Mouse (Mus musculus): Measurements from ENCODE around the gene Necap1.

Gene Necap1

DNA sequence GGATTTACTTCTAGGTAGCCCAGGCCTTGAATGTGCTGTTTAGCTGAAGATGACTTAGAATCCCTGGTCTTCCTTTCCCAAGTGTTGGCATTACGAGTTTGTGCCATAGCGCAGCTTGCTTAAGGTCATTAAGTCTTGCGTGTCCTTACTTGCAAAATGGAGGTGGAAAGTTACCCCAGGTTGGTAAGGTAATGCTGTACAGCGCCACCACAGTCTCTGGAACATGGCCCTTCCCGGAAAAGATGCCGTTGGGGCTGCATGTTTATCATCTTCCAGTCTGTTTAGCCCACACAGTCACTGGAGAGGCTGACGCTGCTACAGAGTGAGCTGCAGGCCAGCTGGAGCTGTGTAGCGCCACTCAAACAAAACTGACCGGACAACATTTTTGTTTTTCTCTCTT is 9.3 kb downstream of the Necap1 start:
- DNase-seq (ENCODE audit: low spot score in 2 of 2) = no peak

DNA sequence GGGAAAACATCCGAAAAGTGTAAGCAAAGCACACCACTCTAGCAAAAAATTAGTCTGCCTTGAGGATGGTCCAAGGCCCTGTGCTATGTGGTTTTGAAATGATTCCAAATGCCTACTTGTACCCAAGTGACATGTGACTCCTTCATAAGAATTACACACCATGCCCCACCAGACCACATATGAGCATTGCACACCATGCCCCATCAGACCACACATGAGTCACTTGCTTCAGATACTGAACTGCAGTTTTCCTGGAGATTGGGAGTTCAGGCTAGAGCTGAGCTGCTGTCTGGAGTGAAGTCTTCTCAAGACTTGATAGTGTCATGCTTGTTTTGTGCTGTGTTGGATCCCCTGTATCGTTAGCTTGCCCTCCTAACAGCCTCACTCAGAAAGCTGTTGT is 15.3 kb downstream of the Necap1 start:
- no peak for DNase-seq (ENCODE audit: low spot score in 2 of 2)

DNA sequence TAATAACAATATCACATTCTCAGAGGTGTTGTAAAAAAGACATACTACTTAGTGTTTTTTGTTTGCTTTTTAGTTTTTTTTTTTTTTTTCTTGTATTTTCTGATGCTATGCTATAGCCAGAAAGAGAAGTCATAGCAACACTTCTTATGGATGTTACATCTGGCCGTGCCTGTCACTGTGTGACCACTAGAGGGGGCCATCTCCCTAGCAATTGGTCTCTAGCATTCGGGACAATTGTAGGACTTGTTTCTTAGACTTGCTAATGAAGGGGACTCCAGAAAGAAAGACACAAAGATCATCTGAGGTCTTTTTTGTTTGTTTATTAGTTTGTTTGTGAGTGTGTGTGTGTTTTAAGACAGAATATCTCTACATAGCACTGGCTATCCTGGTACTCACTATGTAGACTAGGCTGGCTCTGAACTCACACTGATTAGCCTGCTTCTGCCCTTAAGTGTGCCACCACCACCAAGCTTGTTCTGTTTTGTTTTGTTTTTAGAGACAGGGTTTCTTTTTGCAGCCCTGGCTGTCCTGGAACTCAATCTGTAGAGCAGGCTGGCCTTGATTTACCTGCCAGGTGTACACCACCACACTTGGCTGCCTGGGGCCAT is 18.3 kb downstream of the Necap1 start:
- DNase-seq (ENCODE audit: low spot score in 2 of 2) = peak; percentile 52 to 62

DNA sequence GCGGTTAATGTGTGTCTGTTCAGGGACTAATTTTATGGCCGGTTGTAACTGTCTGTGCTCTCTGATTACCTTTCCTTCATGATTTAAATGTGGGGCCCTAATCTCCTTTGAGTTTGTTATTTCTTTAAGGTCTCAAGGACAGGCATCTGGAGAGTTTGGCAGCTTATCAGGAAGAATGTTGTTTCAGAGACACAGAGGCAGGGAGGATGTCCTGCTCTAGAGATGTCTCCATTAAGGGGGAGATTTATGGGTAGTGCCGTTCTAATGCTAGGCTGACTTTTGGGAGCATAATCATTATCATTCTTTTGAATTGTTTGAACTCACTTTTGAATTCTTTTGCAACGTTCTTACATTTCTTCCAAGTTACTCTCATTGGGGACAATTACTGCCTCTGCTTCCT is 45.6 kb downstream of the Necap1 start:
- DNase-seq (ENCODE audit: low spot score in 2 of 2) = no peak

DNA sequence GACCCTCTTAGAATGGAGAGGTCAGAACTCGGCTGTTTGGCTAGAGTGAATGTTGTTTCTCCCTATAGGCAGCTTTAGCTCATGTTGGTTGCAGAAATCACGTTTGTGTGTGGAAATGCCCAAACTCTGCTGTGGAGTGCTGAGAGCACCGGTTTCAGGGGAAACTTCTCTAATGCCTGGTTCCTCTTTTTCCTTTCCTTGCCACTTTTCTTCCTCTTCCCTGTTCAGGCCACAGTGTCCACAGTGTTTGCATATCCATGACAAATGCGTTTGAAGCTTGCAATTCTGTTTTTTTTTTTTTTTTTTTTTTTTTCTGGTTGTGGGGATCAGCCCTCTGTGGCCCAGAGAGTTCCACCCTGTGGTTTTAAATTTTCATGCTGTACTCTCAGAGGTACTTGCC is 47.2 kb downstream of the Necap1 start, which contains the start of gene Clec4a1:
TSS of gene Clec4a1 (plus strand) at position 398 of the 400 bp plus-strand sequence.
- peak; percentile 15 to 45 for DNase-seq (ENCODE audit: low spot score in 2 of 2)

DNA sequence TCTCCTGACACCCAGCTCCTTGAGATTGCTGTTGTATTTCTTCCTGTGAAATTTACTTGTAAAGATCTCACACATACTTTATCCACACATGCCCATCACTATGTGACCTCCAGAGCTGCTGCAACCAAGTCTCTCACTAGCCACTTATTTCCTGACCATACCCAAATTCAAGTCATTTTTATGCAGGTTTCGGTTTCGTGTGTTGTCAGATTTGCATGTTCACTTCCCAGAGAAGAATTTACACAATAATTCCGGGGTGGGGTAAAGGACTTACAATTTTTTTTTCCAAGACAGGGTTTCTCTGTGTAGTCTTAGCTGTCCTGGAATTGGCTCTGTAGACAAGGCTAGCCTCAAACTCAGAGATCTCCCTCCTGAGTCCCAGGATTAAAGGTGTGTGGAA is 60.6 kb downstream of the Necap1 start:
- DNase-seq (ENCODE audit: low spot score in 2 of 2) = peak; percentile 24 to 50

Measured in spleen, postnatal 36 days (tissue).